Mouse (Mus musculus): ENCODE results near the gene Cldn14. TPM values are rescaled to one million over a fixed set of nuclear protein-coding genes. Genes with fewer than 3 reads are reported as not detected.
A peak's percentile ranks its signal among the peaks of the same experiment; 100 is the strongest.

The Cldn14 gene
- polyA plus RNA-seq, 1 experiment from 2014 or later = 0.37 TPM

- Histone ChIP-seq H3K9me3 (no peaks in the 10 kb centered on the region), H3K27me3 (replicated peaks) (peaks cover 13% of the 10 kb centered on the region; the same call in 1 of the 2 replicates), H3K27ac (no peak overlapping the region), H3K4me1 (peaks cover 6% of the 10 kb centered on the region; the same call in 1 of the 2 replicates), H3K4me2 (no peak overlapping the region), H3K9ac (no peak overlapping the region), H3K4me3 (replicated peaks) (no peak overlapping the region), H3K36me3 (no peaks in the 10 kb centered on the region)
- no peak for ATAC-seq (ENCODE audit: insufficient read depth, low FRiP score, low read depth)
- 72% methylated on average over 4 of the region's 4 CpGs for WGBS
Observed at GRCm38 (mm10) chr16:93939961-93940360, 68.7 kb downstream of the Cldn14 start.

- H3K4me2 ChIP-seq = peak overlapping the region; percentile 42
- WGBS = 8% methylated on average over 16 of the region's 16 CpGs
- peaks cover 12% of the 10 kb centered on the region; the same call in 1 of the 2 replicates for H3K27me3 ChIP-seq (replicated peaks)
- no peaks in the 10 kb centered on the region for H3K9me3 ChIP-seq
- peaks cover 6% of the 10 kb centered on the region; the same call in 1 of the 2 replicates for H3K4me1 ChIP-seq
- no peaks in the 10 kb centered on the region for H3K36me3 ChIP-seq
- ATAC-seq (ENCODE audit: insufficient read depth, low FRiP score, low read depth) = no peak
- H3K4me3 ChIP-seq (replicated peaks) = peak overlapping the region; percentile 23; the same call in 1 of the 2 replicates
- H3K27ac ChIP-seq = no peak overlapping the region
- no peak overlapping the region for H3K9ac ChIP-seq
Observed at GRCm38 (mm10) chr16:93938400-93938846, 70.2 kb downstream of the Cldn14 start.

GRCm38 (mm10) chr16:93935009-93935408 lies 73.6 kb downstream of the Cldn14 start:
- Histone ChIP-seq H3K4me2 (no peak overlapping the region; the same call in 1 of the 2 replicates), H3K27ac (no peak overlapping the region), H3K27me3 (replicated peaks) (peaks cover 12% of the 10 kb centered on the region; the same call in 1 of the 2 replicates), H3K9ac (no peak overlapping the region), H3K9me3 (no peaks in the 10 kb centered on the region), H3K4me3 (replicated peaks) (no peak overlapping the region), H3K4me1 (no peaks in the 10 kb centered on the region; the same call in 1 of the 2 replicates), H3K36me3 (no peaks in the 10 kb centered on the region)
- 13% methylated on average over 7 of the region's 7 CpGs for WGBS
- no peak for ATAC-seq (ENCODE audit: insufficient read depth, low FRiP score, low read depth)

- no peaks in the 10 kb centered on the region for H3K9me3 ChIP-seq
- no peaks in the 10 kb centered on the region; the same call in 1 of the 2 replicates for H3K4me1 ChIP-seq
- H3K4me3 ChIP-seq (replicated peaks) = no peak overlapping the region
- H3K4me2 ChIP-seq = no peak overlapping the region; the same call in 1 of the 2 replicates
- H3K9ac ChIP-seq = no peak overlapping the region
- ATAC-seq (ENCODE audit: insufficient read depth, low FRiP score, low read depth) = no peak
- 24% methylated on average over 13 of the region's 13 CpGs for WGBS
- no peaks in the 10 kb centered on the region for H3K36me3 ChIP-seq
- peaks cover 12% of the 10 kb centered on the region; the same call in 1 of the 2 replicates for H3K27me3 ChIP-seq (replicated peaks)
- H3K27ac ChIP-seq = no peak overlapping the region
Observed at GRCm38 (mm10) chr16:93934588-93934987, 74.0 kb downstream of the Cldn14 start.

GRCm38 (mm10) chr16:93932185-93933168 lies 76.2 kb downstream of the Cldn14 start:
- Histone ChIP-seq H3K27ac (no peak overlapping the region), H3K4me1 (no peaks in the 10 kb centered on the region; the same call in 1 of the 2 replicates), H3K9ac (no peak overlapping the region), H3K36me3 (no peaks in the 10 kb centered on the region), H3K9me3 (no peaks in the 10 kb centered on the region), H3K27me3 (replicated peaks) (peaks cover 12% of the 10 kb centered on the region; the same call in 1 of the 2 replicates), H3K4me3 (replicated peaks) (no peak overlapping the region), H3K4me2 (no peak overlapping the region)
- WGBS = 65% methylated on average over 17 of the region's 17 CpGs
- no peak for ATAC-seq (ENCODE audit: insufficient read depth, low FRiP score, low read depth)

- Histone ChIP-seq H3K4me3 (replicated peaks) (no peak overlapping the region), H3K27ac (no peak overlapping the region), H3K4me2 (no peak overlapping the region), H3K36me3 (no peaks in the 10 kb centered on the region), H3K9me3 (no peaks in the 10 kb centered on the region), H3K27me3 (replicated peaks) (0 out of 2 replicates have a peak, but pooled peaks cover 2% of the 10 kb centered on the region), H3K9ac (no peak overlapping the region), H3K4me1 (no peaks in the 10 kb centered on the region; the same call in 1 of the 2 replicates)
- WGBS = 83% methylated on average over 17 of the region's 17 CpGs
- no peak for ATAC-seq (ENCODE audit: insufficient read depth, low FRiP score, low read depth)
Observed at GRCm38 (mm10) chr16:93929370-93930032, 79.1 kb downstream of the Cldn14 start.

- no peak for ATAC-seq (ENCODE audit: insufficient read depth, low FRiP score, low read depth)
- WGBS = 79% methylated on average over 8 of the region's 8 CpGs
- Histone ChIP-seq H3K27me3 (replicated peaks) (no peaks in the 10 kb centered on the region), H3K4me1 (no peaks in the 10 kb centered on the region), H3K4me3 (replicated peaks) (no peak overlapping the region), H3K9ac (no peak overlapping the region), H3K4me2 (no peak overlapping the region), H3K9me3 (no peaks in the 10 kb centered on the region), H3K27ac (no peak overlapping the region), H3K36me3 (no peaks in the 10 kb centered on the region)
Observed at GRCm38 (mm10) chr16:93925684-93926247, 82.9 kb downstream of the Cldn14 start.

- no peak overlapping the region for H3K4me3 ChIP-seq (replicated peaks)
Observed at GRCm38 (mm10) chr16:93923788-93924187, 84.8 kb downstream of the Cldn14 start.

GRCm38 (mm10) chr16:93922835-93923389 lies 85.7 kb downstream of the Cldn14 start:
- Histone ChIP-seq H3K9ac (no peak overlapping the region), H3K27ac (no peak overlapping the region), H3K27me3 (replicated peaks) (no peaks in the 10 kb centered on the region), H3K4me1 (peaks cover 3% of the 10 kb centered on the region), H3K36me3 (no peaks in the 10 kb centered on the region), H3K9me3 (no peaks in the 10 kb centered on the region), H3K4me2 (no peak overlapping the region), H3K4me3 (replicated peaks) (no peak overlapping the region)
- no peak for ATAC-seq (ENCODE audit: insufficient read depth, low FRiP score, low read depth)
- 67% methylated on average over 5 of the region's 5 CpGs for WGBS

More at GRCm38 (mm10) chr16:93923788-93924187, 84.8 kb downstream of the Cldn14 start:
- Histone ChIP-seq H3K9ac (no peak overlapping the region), H3K36me3 (no peaks in the 10 kb centered on the region), H3K27me3 (replicated peaks) (no peaks in the 10 kb centered on the region), H3K9me3 (no peaks in the 10 kb centered on the region), H3K4me2 (no peak overlapping the region), H3K27ac (no peak overlapping the region), H3K4me1 (no peaks in the 10 kb centered on the region)
- no peak for ATAC-seq (ENCODE audit: insufficient read depth, low FRiP score, low read depth)
- 66% methylated on average over 7 of the region's 7 CpGs for WGBS

- Histone ChIP-seq H3K27ac (no peak overlapping the region), H3K36me3 (no peaks in the 10 kb centered on the region), H3K4me2 (no peak overlapping the region), H3K27me3 (replicated peaks) (no peaks in the 10 kb centered on the region), H3K4me1 (peaks cover 8% of the 10 kb centered on the region), H3K9me3 (no peaks in the 10 kb centered on the region), H3K9ac (no peak overlapping the region), H3K4me3 (replicated peaks) (no peak overlapping the region)
- 79% methylated on average over 4 of the region's 4 CpGs for WGBS
- no peak for ATAC-seq (ENCODE audit: insufficient read depth, low FRiP score, low read depth)
Observed at GRCm38 (mm10) chr16:93920673-93921072, 88.0 kb downstream of the Cldn14 start.

GRCm38 (mm10) chr16:93919189-93919588 lies 89.4 kb downstream of the Cldn14 start:
- Histone ChIP-seq H3K9ac (no peak overlapping the region), H3K9me3 (no peaks in the 10 kb centered on the region), H3K27ac (no peak overlapping the region), H3K4me3 (replicated peaks) (no peak overlapping the region), H3K27me3 (replicated peaks) (no peaks in the 10 kb centered on the region), H3K4me1 (peaks cover 8% of the 10 kb centered on the region), H3K4me2 (no peak overlapping the region), H3K36me3 (no peaks in the 10 kb centered on the region)
- WGBS = 76% methylated on average over 20 of the region's 20 CpGs
- no peak for ATAC-seq (ENCODE audit: insufficient read depth, low FRiP score, low read depth)

Measured in stomach, embryonic 15.5 days (tissue).